Mouse (Mus musculus): ENCODE data around the gene AW011738.

AW011738 gene

GRCm38 (mm10) chr4:156236651-156237447 is 33.7 kb downstream of the AW011738 start:
- peak; percentile 56 for DNase-seq (ENCODE audit: low read depth, low spot score)

- no peak for DNase-seq (ENCODE audit: low read depth, low spot score)
Measured at GRCm38 (mm10) chr4:156249567-156249966, 46.5 kb downstream of the AW011738 start.

- no peak for DNase-seq (ENCODE audit: low read depth, low spot score)
Measured at GRCm38 (mm10) chr4:156251081-156251480, 48.0 kb downstream of the AW011738 start.

GRCm38 (mm10) chr4:156252140-156252539 is 49.0 kb downstream of the AW011738 start:
- DNase-seq (ENCODE audit: low read depth, low spot score), result no peak

- no peak for DNase-seq (ENCODE audit: low read depth, low spot score)
Measured at GRCm38 (mm10) chr4:156252619-156253018, 49.5 kb downstream of the AW011738 start.

GRCm38 (mm10) chr4:156253043-156253442 is 49.9 kb downstream of the AW011738 start:
- DNase-seq (ENCODE audit: low read depth, low spot score), result no peak

- peak; percentile 51 for DNase-seq (ENCODE audit: low read depth, low spot score)
Measured at GRCm38 (mm10) chr4:156254361-156255077, 51.4 kb downstream of the AW011738 start.

Data from CD4-positive, CD25-positive, alpha-beta regulatory T cell, adult 2 months (primary cell).